Comparison of ENCODE assay signal across 8 mouse cellular contexts in genomic region chr4:154674541-154674940, GRCm38 (mm10). TPM values are rescaled to one million over a fixed set of nuclear protein-coding genes. Genes with fewer than 3 reads are reported as not detected.
DNase-seq lines count a peak whose midpoint lies in the region; ATAC-seq and TF ChIP-seq lines count a peak whose summit lies in the region.

No protein-coding gene starts in this region.

- no peak overlapping the region; the same call in 1 of the 2 replicates for H3K27ac ChIP-seq in ES-E14 (ENCODE audit: insufficient read depth, low read depth, low read length, poor library complexity, severe bottlenecking)
- H3K27ac ChIP-seq in heart, embryonic 12.5 days (ENCODE audit: poor library complexity, severe bottlenecking), result no peak overlapping the region

- DNase-seq in 3134 (ENCODE audit: extremely low read depth, insufficient read length, low spot score) (peak; percentile 6), ES-E14 (ENCODE audit: low read depth, low spot score) (peak; percentile 86)
- DNase-seq in embryo, embryonic 11.5 days (ENCODE audit: low read depth, low spot score), result peak; percentile 55
- peak; percentile 1 for DNase-seq in large intestine, adult 2 months (ENCODE audit: low read depth, low spot score)
- DNase-seq in lung, postnatal 25 days (ENCODE audit: low spot score), result peak; percentile 45
- DNase-seq in right cerebral cortex, postnatal 10 days (ENCODE audit: low spot score in 2 of 2), result peak; percentile 36 to 76

- no peaks in the 10 kb centered on the region for H3K9me3 ChIP-seq in ES-E14 (ENCODE audit: control insufficient read depth, insufficient read depth, low read depth, low read length)
- no peaks in the 10 kb centered on the region for H3K9me3 ChIP-seq in heart, embryonic 12.5 days (replicated peaks)

- H3K36me3 ChIP-seq in ES-E14 (ENCODE audit: control insufficient read depth, insufficient read depth, low read length, poor library complexity, severe bottlenecking), result no peaks in the 10 kb centered on the region
- H3K36me3 ChIP-seq in heart, embryonic 12.5 days, result no peaks in the 10 kb centered on the region

- H3K4me3 ChIP-seq in ES-E14 (ENCODE audit: insufficient read depth in 1 of 2, low read depth in 1 of 2, low read length in 2 of 2, poor library complexity in 1 of 2, severe bottlenecking in 1 of 2), result peak overlapping the region in 1 of 2 experiments; percentile 40; a peak in 2 of 4 replicates
- no peak overlapping the region for H3K4me3 ChIP-seq in heart, embryonic 12.5 days

- H3K4me2 ChIP-seq in heart, embryonic 12.5 days, result peak overlapping the region; percentile 33; the same call in 1 of the 2 replicates

- H3K27me3 ChIP-seq in heart, embryonic 12.5 days (replicated peaks), result peaks cover 46% of the 10 kb centered on the region

- H3K9ac ChIP-seq in ES-E14 (ENCODE audit: insufficient read depth, low read depth, low read length, poor library complexity, severe bottlenecking), result peak overlapping the region; percentile 30; the same call in 1 of the 2 replicates
- H3K9ac ChIP-seq in heart, embryonic 12.5 days, result no peak overlapping the region

- H3K4me1 ChIP-seq in ES-E14 (ENCODE audit: control insufficient read depth in 2 of 2, insufficient read depth in 2 of 2, low read length in 2 of 2, poor library complexity in 1 of 2), result peaks cover 3 to 24% of the 10 kb centered on the region in 2 experiments; a peak in 3 of 4 replicates
- H3K4me1 ChIP-seq in heart, embryonic 12.5 days (replicated peaks), result no peaks in the 10 kb centered on the region

- in situ Hi-C loops in ES-E14 (cut with MboI; ENCODE audit: low sequenced_read_pairs in 2 of 2, unreplicated experiment in 2 of 2), result no loop called here

- no peak for ATAC-seq in heart, embryonic 12.5 days (ENCODE audit: insufficient number of reproducible peaks, low FRiP score)
- no peak for ATAC-seq in monocyte, adult 5-6 weeks (replicated peaks; ENCODE audit: insufficient number of reproducible peaks, low FRiP score, low TSS enrichment, poor library complexity, severe bottlenecking)

- WGBS in heart, embryonic 12.5 days, result 7% methylated on average over 12 of the region's 12 CpGs
- 4% methylated on average over 12 of the region's 12 CpGs for WGBS in large intestine, adult 2 months

TF ChIP-seq in ES-E14, 5 proteins besides CTCF, POLR2A, EP300 and RAD21:
- TF ChIP-seq ZC3H11A (IDR thresholded peaks at IDR 0.05; ENCODE audit: borderline replicate concordance, low read depth, low read length) (0 out of 2 replicates have a peak, but pooled peaks have one; percentile 29), ZNF384 (IDR thresholded peaks at IDR 0.05; ENCODE audit: low read depth, low read length) (no peak)

RNA-seq across cellular contexts. Expression of gene Actrt2, which starts 6.9 kb away (rescaled TPM):
- total RNA-seq in ES-E14 (2012; rRNA removed), result not detected in 2 replicates
- polyA plus RNA-seq in heart, embryonic 12.5 days (2016; fragmentation: Nextera tagmentation; extraction: Ambion mirVana), result not detected in 2 replicates
- polyA plus RNA-seq in large intestine, adult 2 months (2012; rRNA removed), result not detected in 2 replicates
- total RNA-seq in monocyte, adult 5-6 weeks (2017), result not detected in 3 replicates

RNA-seq across cellular contexts. Expression of gene Prdm16, which starts 37.9 kb away (rescaled TPM):
- total RNA-seq in ES-E14 (2012; rRNA removed), result 3.1 and 3.2 TPM in 2 replicates
- polyA plus RNA-seq in heart, embryonic 12.5 days (2016; fragmentation: Nextera tagmentation; extraction: Ambion mirVana), result 21.8 and 23.0 TPM in 2 replicates
- 2.7 and 5.0 TPM in 2 replicates for polyA plus RNA-seq in large intestine, adult 2 months (2012; rRNA removed)
- total RNA-seq in monocyte, adult 5-6 weeks (2017), result 0.19 to 0.87 TPM (median 0.43 TPM) in 3 replicates

Comparison
In these comparisons a context has a peak if more than half of its experiments do, and no peak if none do; other contexts are left out.
1. DNase-seq: peak in every context shown above with its lines; median percentile 86 in ES-E14; 56 in right cerebral cortex, postnatal 10 days; 55 in embryo, embryonic 11.5 days; 45 in lung, postnatal 25 days; 6 in 3134; 1 in large intestine, adult 2 months.